ENCODE assay signal across 11 mouse cellular contexts in the genomic region with DNA sequence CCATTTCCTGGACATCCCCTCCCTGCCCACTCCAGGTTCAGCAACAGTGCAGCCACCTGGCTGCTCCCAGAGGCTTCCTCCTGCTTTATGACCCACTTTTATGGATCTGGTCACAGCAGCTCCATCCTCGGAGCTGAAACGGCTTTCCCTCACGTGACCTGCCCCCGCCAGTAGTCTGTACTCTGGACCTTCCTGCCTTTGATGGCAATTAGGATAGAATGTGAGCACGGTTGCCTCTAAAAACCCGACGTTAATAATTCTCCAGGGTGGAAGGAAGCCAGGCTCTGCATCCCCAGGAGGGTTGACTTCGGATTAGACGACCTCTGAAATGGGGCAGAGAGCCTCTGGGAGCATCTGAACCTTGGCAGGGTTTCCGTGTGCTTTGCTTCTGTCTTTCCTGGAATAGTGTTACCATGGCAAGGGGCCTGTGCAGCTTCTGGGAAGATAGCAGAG.
DNase-seq lines count a peak whose midpoint lies in the region; ATAC-seq and TF ChIP-seq lines count a peak whose summit lies in the region.
"Had no signal": no experiment of that assay in that cellular context is flagged by ENCODE, and none has a peak within 500 bp of the region (broad histone marks: within the 10 kb centered on the region; RNA-seq: fewer than 3 reads in every experiment).

No protein-coding gene starts in this region.

- H3K27ac ChIP-seq in lung, embryonic 16.5 days (ENCODE audit: low read length), result no peak overlapping the region
- H3K27ac ChIP-seq in intestine, embryonic 16.5 days (ENCODE audit: low read length), result peak overlapping the region; percentile 77
- peak overlapping the region; percentile 67 for H3K27ac ChIP-seq in limb, embryonic 10.5 days
- H3K27ac ChIP-seq in neural tube, embryonic 15.5 days (replicated peaks), result no peak overlapping the region
- no peak overlapping the region for H3K27ac ChIP-seq in layer of hippocampus, adult 2 months
- no peak overlapping the region for H3K27ac ChIP-seq in forebrain, embryonic 16.5 days (ENCODE audit: low read length)
- H3K27ac ChIP-seq: midbrain, embryonic 15.5 days had no signal

- no peak for TF ChIP-seq CTCF in layer of hippocampus, adult 2 months (conservative IDR thresholded peaks at IDR 0.05)

- H3K4me1 ChIP-seq in lung, embryonic 16.5 days (replicated peaks; ENCODE audit: control insufficient read depth, insufficient read depth, low read length), result no peaks in the 10 kb centered on the region
- peaks cover 17% of the 10 kb centered on the region for H3K4me1 ChIP-seq in intestine, embryonic 16.5 days (ENCODE audit: control insufficient read depth, insufficient read depth, low read length)
- H3K4me1 ChIP-seq in limb, embryonic 10.5 days, result peaks cover 30% of the 10 kb centered on the region
- no peaks in the 10 kb centered on the region; the same call in 1 of the 2 replicates for H3K4me1 ChIP-seq in neural tube, embryonic 15.5 days
- peaks cover 3% of the 10 kb centered on the region; the same call in 1 of the 2 replicates for H3K4me1 ChIP-seq in forebrain, embryonic 16.5 days (replicated peaks; ENCODE audit: control insufficient read depth, insufficient read depth, low read length)
- H3K4me1 ChIP-seq: midbrain, embryonic 15.5 days had no signal

- 47% methylated on average over 10 of the region's 10 CpGs for WGBS in lung, embryonic 16.5 days
- 24% methylated on average over 10 of the region's 10 CpGs for WGBS in intestine, embryonic 16.5 days
- 34% methylated on average over 10 of the region's 10 CpGs for WGBS in limb, embryonic 10.5 days
- WGBS in neural tube, embryonic 15.5 days, result 7% methylated on average over 10 of the region's 10 CpGs
- 84% methylated on average over 10 of the region's 10 CpGs for WGBS in forebrain, embryonic 16.5 days

- H3K4me3 ChIP-seq in lung, embryonic 16.5 days (ENCODE audit: low read length), result no peak overlapping the region
- no peak overlapping the region for H3K4me3 ChIP-seq in intestine, embryonic 16.5 days (ENCODE audit: low read length)
- peak overlapping the region; percentile 14; the same call in 1 of the 2 replicates for H3K4me3 ChIP-seq in limb, embryonic 10.5 days
- H3K4me3 ChIP-seq in neural tube, embryonic 15.5 days (replicated peaks), result no peak overlapping the region
- H3K4me3 ChIP-seq in layer of hippocampus, adult 2 months, result no peak overlapping the region
- no peak overlapping the region for H3K4me3 ChIP-seq in forebrain, embryonic 16.5 days (replicated peaks; ENCODE audit: low read length)
- H3K4me3 ChIP-seq: midbrain, embryonic 15.5 days had no signal

- H3K4me2 ChIP-seq in lung, embryonic 16.5 days (ENCODE audit: low read depth, low read length), result no peak overlapping the region
- no peak overlapping the region for H3K4me2 ChIP-seq in intestine, embryonic 16.5 days (ENCODE audit: low read depth, low read length)
- H3K4me2 ChIP-seq in neural tube, embryonic 15.5 days, result peak overlapping the region; percentile 15; the same call in 1 of the 2 replicates
- no peak overlapping the region for H3K4me2 ChIP-seq in forebrain, embryonic 16.5 days (ENCODE audit: low read length)
- H3K4me2 ChIP-seq: heart, embryonic 11.5 days; midbrain, embryonic 15.5 days had no signal

- H3K9ac ChIP-seq in lung, embryonic 16.5 days (ENCODE audit: low read length), result no peak overlapping the region
- H3K9ac ChIP-seq in intestine, embryonic 16.5 days (ENCODE audit: low read depth, low read length), result no peak overlapping the region
- no peak overlapping the region for H3K9ac ChIP-seq in neural tube, embryonic 15.5 days (replicated peaks)
- H3K9ac ChIP-seq in forebrain, embryonic 16.5 days (replicated peaks; ENCODE audit: low read depth, low read length), result no peak overlapping the region
- H3K9ac ChIP-seq: midbrain, embryonic 15.5 days had no signal

- DNase-seq in lung, postnatal 14 days, result no peak
- DNase-seq in limb, embryonic 10.5 days (ENCODE audit: low spot score), result peak; percentile 56
- no peak for DNase-seq in layer of hippocampus, adult 2 months (ENCODE audit: low spot score in 2 of 2)
- no peak for DNase-seq in frontal cortex, postnatal 14 days (ENCODE audit: low spot score in 2 of 2)
- DNase-seq: layer of hippocampus, adult 9-11 months had no signal

- ATAC-seq in lung, embryonic 16.5 days (ENCODE audit: low read depth), result 0 out of 2 replicates have a peak, but pooled peaks have one; percentile 19
- peak; percentile 93 for ATAC-seq in intestine, embryonic 16.5 days
- no peak for ATAC-seq in neural tube, embryonic 15.5 days (ENCODE audit: low FRiP score)
- no peak for ATAC-seq in forebrain, embryonic 16.5 days
- ATAC-seq: midbrain, embryonic 15.5 days had no signal

- H3K27me3 ChIP-seq in lung, embryonic 16.5 days (ENCODE audit: control insufficient read depth, insufficient read depth, low read depth, low read length), result no peaks in the 10 kb centered on the region
- no peaks in the 10 kb centered on the region for H3K27me3 ChIP-seq in intestine, embryonic 16.5 days (replicated peaks; ENCODE audit: control insufficient read depth, insufficient read depth, low read length)
- no peaks in the 10 kb centered on the region for H3K27me3 ChIP-seq in limb, embryonic 10.5 days (ENCODE audit: low read depth, poor library complexity, severe bottlenecking)
- H3K27me3 ChIP-seq in neural tube, embryonic 15.5 days (replicated peaks), result no peaks in the 10 kb centered on the region
- no peaks in the 10 kb centered on the region for H3K27me3 ChIP-seq in forebrain, embryonic 16.5 days (replicated peaks; ENCODE audit: control insufficient read depth, insufficient read depth, low read length)
- H3K27me3 ChIP-seq: midbrain, embryonic 15.5 days had no signal

- H3K9me3 ChIP-seq in lung, embryonic 16.5 days (ENCODE audit: control insufficient read depth, low read length), result no peaks in the 10 kb centered on the region
- H3K9me3 ChIP-seq in intestine, embryonic 16.5 days (ENCODE audit: control insufficient read depth, low read length), result no peaks in the 10 kb centered on the region
- H3K9me3 ChIP-seq in limb, embryonic 10.5 days (replicated peaks), result no peaks in the 10 kb centered on the region
- H3K9me3 ChIP-seq in neural tube, embryonic 15.5 days (replicated peaks), result no peaks in the 10 kb centered on the region
- no peaks in the 10 kb centered on the region for H3K9me3 ChIP-seq in forebrain, embryonic 16.5 days (ENCODE audit: control insufficient read depth, low read length)
- H3K9me3 ChIP-seq: midbrain, embryonic 15.5 days had no signal

- H3K36me3 ChIP-seq in lung, embryonic 16.5 days (ENCODE audit: control insufficient read depth, insufficient read depth, low read length), result no peaks in the 10 kb centered on the region
- no peaks in the 10 kb centered on the region for H3K36me3 ChIP-seq in intestine, embryonic 16.5 days (ENCODE audit: control insufficient read depth, insufficient read depth, low read length)
- no peaks in the 10 kb centered on the region for H3K36me3 ChIP-seq in limb, embryonic 10.5 days
- H3K36me3 ChIP-seq in neural tube, embryonic 15.5 days, result no peaks in the 10 kb centered on the region
- H3K36me3 ChIP-seq in forebrain, embryonic 16.5 days (ENCODE audit: control insufficient read depth, insufficient read depth), result no peaks in the 10 kb centered on the region
- H3K36me3 ChIP-seq: midbrain, embryonic 15.5 days had no signal

Comparison
In these comparisons a context has a peak if more than half of its experiments do, and no peak if none do; other contexts are left out.
1. ATAC-seq: peak in lung, embryonic 16.5 days (single experiment) and intestine, embryonic 16.5 days (single experiment); none in neural tube, embryonic 15.5 days (single experiment) and forebrain, embryonic 16.5 days (single experiment).
2. H3K27ac ChIP-seq: peak in intestine, embryonic 16.5 days (single experiment) and limb, embryonic 10.5 days (single experiment); none in lung, embryonic 16.5 days (single experiment), neural tube, embryonic 15.5 days (single experiment), layer of hippocampus, adult 2 months (single experiment) and forebrain, embryonic 16.5 days (single experiment).